Mouse (Mus musculus) liver, postnatal 0 days (tissue): ENCODE measurements around the gene Slc2a8.

ENCODE experiments used
- CTCF ChIP-seq: sonication (generic); IDR thresholded peaks from 2 replicates; pipeline ENCODE4 v1.5.1; 2016; ENCODE audit warnings: antibody characterized with exemption, low read depth
- EP300 ChIP-seq: IDR thresholded peaks from 2 replicates; pipeline ENCODE4 v1.6.1; 2016; ENCODE audit warnings: antibody characterized with exemption, low read depth, mild to moderate bottlenecking

GRCm38 (mm10) chr2:32964659-32965457 lies 17.0 kb downstream of the Slc2a8 start:
- TF ChIP-seq CTCF (no peak), EP300 (no peak)
